8 mouse cellular contexts compared by ENCODE assay signal in the genomic region with DNA sequence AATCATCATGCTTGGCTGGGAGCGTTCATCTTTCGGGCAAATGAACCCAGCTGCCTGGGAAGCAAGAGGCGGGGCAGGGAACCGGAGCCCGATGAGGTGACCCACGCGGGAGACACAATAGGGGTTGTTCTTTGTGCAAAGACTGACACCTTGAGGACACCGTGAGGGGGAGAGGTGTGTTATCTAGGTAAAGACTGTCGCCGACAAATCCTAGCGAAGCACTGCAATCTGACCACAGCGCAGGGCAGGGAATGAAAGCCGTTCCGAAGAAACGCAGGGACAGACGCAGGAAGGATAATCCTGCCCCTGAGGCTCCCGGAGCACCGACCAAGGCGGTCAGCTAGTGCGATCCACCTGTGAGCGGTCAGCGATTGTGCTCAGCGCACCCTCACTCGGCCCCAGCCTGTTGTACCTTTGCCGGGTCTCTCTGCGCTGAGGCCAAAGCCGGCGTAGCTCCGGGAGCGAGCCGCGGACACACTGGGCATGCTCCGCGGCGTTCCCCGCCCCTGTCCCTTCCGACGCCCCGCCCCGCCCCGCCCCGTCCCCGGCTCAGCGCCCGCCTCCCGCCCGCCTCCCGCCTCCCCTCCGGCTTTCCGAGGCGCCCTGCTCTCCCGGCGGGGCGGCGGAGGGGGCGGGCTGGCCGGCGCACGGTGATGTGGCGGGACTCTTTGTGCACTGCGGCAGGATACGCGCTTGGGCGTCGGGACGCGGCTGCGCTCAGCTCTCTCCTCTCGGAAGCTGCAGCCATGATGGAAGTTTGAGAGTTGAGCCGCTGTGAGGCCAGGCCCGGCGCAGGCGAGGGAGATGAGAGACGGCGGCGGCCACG. TPM values are rescaled to one million over a fixed set of nuclear protein-coding genes. Genes with fewer than 3 reads are reported as not detected.
DNase-seq lines count a peak whose midpoint lies in the region; ATAC-seq lines count a peak whose summit lies in the region.

Gene Pten (plus strand): TSS at position 598 of the 826 bp plus-strand sequence.

- H3K9ac ChIP-seq in hindbrain, embryonic 15.5 days = peak within 1 kb of the TSS; percentile 100

- peak within 1 kb of the TSS; percentile 100 for H3K27ac ChIP-seq in hindbrain, embryonic 15.5 days (replicated peaks)

- H3K4me2 ChIP-seq in hindbrain, embryonic 15.5 days = peak within 1 kb of the TSS; percentile 98

- peaks cover 28% of the 10 kb centered on the region for H3K4me1 ChIP-seq in hindbrain, embryonic 15.5 days (replicated peaks)

- H3K4me3 ChIP-seq in hindbrain, embryonic 15.5 days = peak within 1 kb of the TSS; percentile 100

- peak; percentile 92 for ATAC-seq in hindbrain, embryonic 15.5 days (ENCODE audit: low FRiP score, low read depth)

- H3K9me3 ChIP-seq in hindbrain, embryonic 15.5 days = no peaks in the 10 kb centered on the region

- no peaks in the 10 kb centered on the region for H3K27me3 ChIP-seq in hindbrain, embryonic 15.5 days

- WGBS in hindbrain, embryonic 15.5 days = under 1% methylated on average over 55 of the region's 77 CpGs

- peak; percentile 98 for DNase-seq in ZHBTc4 (ENCODE audit: low read depth, low spot score)
- DNase-seq in cerebellum, postnatal 4 days (ENCODE audit: low spot score in 2 of 2) = peak; percentile 98 to 99
- peak; percentile 97 for DNase-seq in gastrocnemius, adult 18-20 months (ENCODE audit: low spot score)
- peak; percentile 94 to 98 for DNase-seq in left cerebral cortex, adult 18-20 months (ENCODE audit: low spot score in 2 of 2)
- peak; percentile 98 to 99 for DNase-seq in lung, postnatal 4 days
- DNase-seq in retina, postnatal 1 day = peak; percentile 98
- DNase-seq in thymus, postnatal 4 days = peak; percentile 98

- no peaks in the 10 kb centered on the region for H3K36me3 ChIP-seq in hindbrain, embryonic 15.5 days

RNA-seq across cellular contexts. Expression of gene Pten, which starts in this region (rescaled TPM):
- 10 to 100 TPM; 28.4 to 32.2 TPM for total RNA-seq in gastrocnemius, adult 18-20 months (2021)
- polyA plus RNA-seq in hindbrain, embryonic 15.5 days (2015; fragmentation: Nextera tagmentation; extraction: Ambion mirVana) = 10.6 and 13.5 TPM in 2 replicates
- total RNA-seq in left cerebral cortex, adult 18-20 months (2021) = 100 to 1,000 TPM; 144 to 146 TPM

Comparison
In these comparisons a context has a peak if more than half of its experiments do, and no peak if none do; other contexts are left out.
1. Peak in every context shown above with its lines: DNase-seq, ATAC-seq, H3K4me3 ChIP-seq and H3K27ac ChIP-seq.
2. RNA of gene Pten (total RNA-seq): 144 to 146 TPM in left cerebral cortex, adult 18-20 months; 28.4 to 32.2 TPM in gastrocnemius, adult 18-20 months; every median in the first group is over 4 times any median in the second.